Mouse (Mus musculus) right cerebral cortex, postnatal 10 days (tissue): ENCODE measurements around the gene Tagap.
A peak's percentile ranks its signal among the peaks of the same experiment; 100 is the strongest.

Source experiments
- DNase-seq, 2 experiments: peaks; one replicate each; pipeline ENCODE4 v3.0.0; 2021; ENCODE audit warnings: low spot score in 2 of 2

Tagap gene

GRCm38 (mm10) chr17:7925413-7926160 lies at the start of gene Tagap:
Gene Tagap, plus strand, starts transcription at chr17:7926000.
- peak in 1 of 2 experiments; percentile 22 for DNase-seq

DNA sequence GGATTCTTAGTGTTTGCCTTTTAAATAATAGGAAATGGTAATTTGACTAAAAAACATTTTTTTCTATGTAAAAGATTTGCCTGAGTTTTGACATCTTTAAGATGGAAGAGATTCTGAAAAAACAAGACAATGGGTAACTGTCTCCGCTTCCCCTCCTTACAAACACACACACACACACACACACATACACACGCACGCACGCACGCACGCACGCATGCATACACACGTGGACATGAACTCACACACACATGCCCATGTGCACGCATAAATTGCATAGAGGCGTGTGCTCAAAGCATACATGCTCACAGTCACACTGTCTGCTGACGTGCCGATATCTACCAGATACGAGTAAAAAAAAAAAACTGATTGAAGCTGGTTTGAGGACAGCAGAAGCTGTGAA lies 49.3 kb upstream of the Tagap start:
- DNase-seq: no peak

- DNase-seq: no peak
Measured at GRCm38 (mm10) chr17:7877191-7877764, 48.5 kb upstream of the Tagap start.

DNA sequence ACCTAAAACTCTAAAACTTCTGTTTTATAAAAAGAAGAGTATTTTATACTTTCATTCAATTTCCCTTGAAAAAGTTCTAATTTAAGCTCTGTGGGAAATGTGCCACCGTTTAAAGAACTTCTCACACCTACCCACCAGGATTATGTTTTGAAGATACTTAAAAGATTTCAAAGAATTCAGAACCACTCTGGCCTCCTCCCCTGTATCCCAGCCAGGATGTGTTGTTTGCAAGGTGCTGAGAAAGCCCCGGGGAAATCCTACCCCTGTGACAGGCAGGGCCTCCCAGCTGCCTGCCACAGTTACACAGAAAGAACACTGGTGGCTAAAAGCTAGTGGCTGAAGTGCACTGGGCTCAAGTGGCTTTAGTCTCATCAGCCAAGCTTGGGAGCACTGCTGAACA lies 47.9 kb upstream of the Tagap start:
- DNase-seq: no peak

- DNase-seq: no peak
Measured at GRCm38 (mm10) chr17:7879529-7879928, 46.3 kb upstream of the Tagap start.

- DNase-seq: no peak
Measured at GRCm38 (mm10) chr17:7883126-7883525, 42.7 kb upstream of the Tagap start.

DNA sequence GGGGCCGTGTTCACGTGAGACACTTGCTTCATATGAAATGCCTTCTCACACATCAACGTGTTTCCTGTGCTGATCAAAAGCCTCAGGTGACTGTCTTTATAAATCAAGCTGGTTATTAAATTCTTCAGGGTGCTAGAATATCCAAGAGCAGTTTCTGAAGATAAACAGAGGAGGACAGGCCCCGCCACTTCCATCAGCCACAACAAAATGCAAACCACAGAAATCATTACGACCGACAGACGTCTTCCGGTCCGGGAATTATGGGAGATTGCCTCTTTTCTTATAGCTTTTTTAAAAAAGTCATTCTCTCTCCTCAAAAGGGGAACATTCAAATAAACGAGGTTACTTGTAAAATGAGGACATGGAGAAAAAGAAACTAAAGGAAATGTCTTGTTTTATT lies 41.2 kb upstream of the Tagap start:
- DNase-seq: no peak

DNA sequence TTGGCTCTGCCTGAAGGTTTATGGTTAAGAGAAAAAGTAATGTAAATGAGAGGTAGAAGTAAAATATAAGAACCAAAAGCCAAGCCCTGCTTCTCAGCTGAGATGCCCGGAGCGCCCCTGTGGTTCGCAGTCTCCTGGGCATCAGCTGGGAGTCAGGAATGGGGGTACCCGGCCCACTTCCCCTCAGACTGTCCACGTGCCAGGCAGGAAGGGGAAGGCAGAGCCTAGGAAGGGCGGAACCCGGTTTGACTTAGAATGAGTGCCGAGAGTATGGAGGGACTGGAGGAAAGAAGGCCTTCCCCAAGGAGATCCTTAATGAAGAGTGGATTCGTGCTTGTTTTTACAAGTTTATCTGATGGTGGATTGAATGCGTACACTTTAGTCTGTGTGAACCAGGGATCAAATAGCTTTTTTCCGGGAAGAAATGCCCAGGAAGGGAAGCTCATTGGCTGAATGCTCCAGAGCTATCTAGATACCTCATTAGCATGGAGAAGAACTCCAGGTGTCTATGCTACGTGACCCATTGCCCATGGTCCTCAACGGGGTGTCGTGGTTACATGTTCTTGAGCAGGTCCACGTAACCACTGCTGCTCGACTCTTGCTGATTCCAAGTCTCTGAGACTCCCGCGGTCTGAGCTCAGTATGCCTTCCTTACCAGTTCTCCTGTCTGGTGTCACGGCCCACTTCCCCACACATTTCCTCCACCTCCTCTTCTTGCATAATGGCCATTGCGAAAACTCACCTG lies 38.6 kb upstream of the Tagap start:
- DNase-seq: peak in 1 of 2 experiments; percentile 9

- DNase-seq: peak in 1 of 2 experiments; percentile 7
Measured at GRCm38 (mm10) chr17:7888291-7888690, 37.5 kb upstream of the Tagap start.

GRCm38 (mm10) chr17:7889026-7889425 lies 36.8 kb upstream of the Tagap start:
- peak in 1 of 2 experiments; percentile 15 for DNase-seq

- peak in 1 of 2 experiments; percentile 19 for DNase-seq
Measured at GRCm38 (mm10) chr17:7892676-7893075, 33.1 kb upstream of the Tagap start.

- no peak for DNase-seq
Measured at GRCm38 (mm10) chr17:7894094-7894493, 31.7 kb upstream of the Tagap start.

- no peak for DNase-seq
Measured at GRCm38 (mm10) chr17:7896047-7896635, 29.7 kb upstream of the Tagap start.

DNA sequence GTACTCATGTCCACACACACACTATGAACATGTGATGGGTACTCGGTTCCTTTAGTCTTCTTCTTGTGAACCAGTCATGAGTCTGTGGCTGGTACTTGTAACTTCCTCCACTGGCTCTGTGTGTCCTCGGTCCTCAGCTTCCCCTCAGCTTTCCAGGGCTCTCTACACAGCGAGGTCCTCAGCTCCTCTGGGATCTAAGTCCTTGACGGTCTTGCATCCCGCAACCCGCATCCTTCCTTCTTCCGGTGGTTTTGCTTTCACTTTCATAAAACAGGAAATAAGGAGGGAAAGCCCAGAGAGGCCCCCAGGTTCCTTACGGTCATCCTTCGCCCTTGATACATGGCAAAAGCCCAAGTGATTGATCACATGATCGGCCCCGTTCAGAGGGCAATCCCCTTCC lies 28.7 kb upstream of the Tagap start:
- DNase-seq: no peak

DNA sequence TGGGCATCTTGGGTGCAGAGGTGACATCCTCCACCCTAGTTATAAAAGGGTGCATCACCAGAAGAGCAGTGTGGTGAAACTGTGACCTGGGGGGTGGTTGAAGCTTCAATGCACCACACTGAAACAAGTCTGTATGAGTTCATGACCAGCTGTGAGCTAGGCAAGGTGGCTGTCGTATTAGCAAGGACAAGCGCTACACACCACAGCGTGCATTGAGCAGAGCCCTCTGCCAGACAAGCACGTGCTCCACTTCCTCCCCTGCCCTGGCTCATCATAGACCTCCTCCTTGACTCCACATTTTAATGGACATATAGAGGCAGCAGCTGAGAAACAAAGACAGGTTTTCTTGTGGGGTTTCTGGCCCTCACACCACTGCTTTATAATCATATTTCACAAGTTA lies 28.0 kb upstream of the Tagap start:
- no peak for DNase-seq

DNA sequence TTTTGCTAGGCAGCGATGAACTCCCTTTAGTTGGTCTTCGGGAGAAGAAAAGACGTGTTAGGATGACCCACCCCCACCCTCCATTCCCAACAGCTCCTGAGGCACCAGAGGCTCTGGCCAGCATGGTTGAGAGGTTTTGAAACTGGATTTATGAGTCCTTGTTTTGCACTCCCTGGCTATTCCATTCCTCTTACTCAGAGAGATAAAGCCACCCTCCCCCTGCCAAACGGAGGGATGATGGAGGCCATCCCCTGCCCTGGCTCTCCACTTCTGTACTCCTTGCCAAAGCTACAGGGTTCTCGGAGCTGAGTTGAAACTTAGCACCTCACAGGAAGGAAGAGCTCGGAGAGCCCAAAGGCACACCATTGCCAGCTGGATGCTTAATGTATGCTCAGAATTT lies 26.6 kb upstream of the Tagap start:
- no peak for DNase-seq

GRCm38 (mm10) chr17:7899961-7900360 lies 25.8 kb upstream of the Tagap start:
- no peak for DNase-seq

- DNase-seq: no peak
Measured at GRCm38 (mm10) chr17:7901536-7901935, 24.3 kb upstream of the Tagap start.

- peak; percentile 64 to 68 for DNase-seq
Measured at GRCm38 (mm10) chr17:7902362-7902761, 23.4 kb upstream of the Tagap start.

DNA sequence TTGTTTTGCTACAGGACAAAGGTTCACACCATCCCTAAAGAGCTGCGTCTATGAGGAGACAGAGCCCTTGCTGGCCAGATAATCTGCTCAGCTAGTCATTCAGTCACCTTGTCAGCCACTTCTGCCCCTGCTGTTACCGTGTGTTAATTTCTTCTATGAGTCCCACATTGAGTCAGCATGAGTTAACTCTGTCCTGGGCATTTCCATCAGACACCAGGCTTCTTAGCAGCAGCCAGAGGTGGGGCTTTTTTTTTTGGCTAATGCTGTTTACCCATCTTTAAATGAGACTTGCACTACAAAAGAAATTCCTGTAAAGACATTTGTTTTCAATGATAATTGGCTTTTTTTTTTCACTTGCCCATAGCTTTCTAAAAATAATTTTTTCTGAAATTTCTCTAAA lies 20.8 kb upstream of the Tagap start:
- no peak for DNase-seq

- no peak for DNase-seq
Measured at GRCm38 (mm10) chr17:7905936-7906685, 19.7 kb upstream of the Tagap start.
